Mouse (Mus musculus): ENCODE data around the gene Ccdc85c. TPM values are rescaled to one million over a fixed set of nuclear protein-coding genes. Genes with fewer than 3 reads are reported as not detected.

Gene Ccdc85c
- total and polyA plus RNA-seq, 2 experiments from 2014 or later = 19.9 to 89.6 TPM

GRCm38 (mm10) chr12:108176366-108176765 is 98.9 kb downstream of the Ccdc85c start:
- no peak; the same call in 1 of the 2 replicates for TF ChIP-seq CTCF (IDR thresholded peaks at IDR 0.05)
- ATAC-seq (ENCODE audit: low FRiP score) = no peak
- Histone ChIP-seq H3K9me3 (ENCODE audit: low read length) (no peaks in the 10 kb centered on the region), H3K4me3 (ENCODE audit: low read depth, low read length) (no peak overlapping the region), H3K27ac (ENCODE audit: low read depth, low read length) (no peak overlapping the region), H3K4me1 (ENCODE audit: insufficient read depth, low read length) (0 out of 2 replicates have a peak, but pooled peaks cover 3% of the 10 kb centered on the region), H3K9ac (replicated peaks; ENCODE audit: low read length, poor library complexity, severe bottlenecking) (no peak overlapping the region), H3K27me3 (ENCODE audit: insufficient read depth, low read length) (no peaks in the 10 kb centered on the region), H3K4me2 (ENCODE audit: low read depth, low read length, poor library complexity, severe bottlenecking) (no peak overlapping the region), H3K36me3 (ENCODE audit: insufficient read depth, low read length) (0 out of 2 replicates have a peak, but pooled peaks cover under 1% of the 10 kb centered on the region)
- WGBS = 73% methylated on average over 3 of the region's 3 CpGs
- no peak for DNase-seq (ENCODE audit: low spot score)

GRCm38 (mm10) chr12:108174606-108175505 is 100.4 kb downstream of the Ccdc85c start:
- TF ChIP-seq CTCF (IDR thresholded peaks at IDR 0.05) = no peak
- Histone ChIP-seq H3K27me3 (ENCODE audit: insufficient read depth, low read length) (no peaks in the 10 kb centered on the region), H3K9ac (replicated peaks; ENCODE audit: low read length, poor library complexity, severe bottlenecking) (no peak overlapping the region), H3K4me1 (ENCODE audit: insufficient read depth, low read length) (0 out of 2 replicates have a peak, but pooled peaks cover 3% of the 10 kb centered on the region), H3K4me3 (ENCODE audit: low read depth, low read length) (no peak overlapping the region), H3K36me3 (ENCODE audit: insufficient read depth, low read length) (no peaks in the 10 kb centered on the region), H3K9me3 (ENCODE audit: low read length) (no peaks in the 10 kb centered on the region), H3K27ac (ENCODE audit: low read depth, low read length) (no peak overlapping the region), H3K4me2 (ENCODE audit: low read depth, low read length, poor library complexity, severe bottlenecking) (no peak overlapping the region)
- 79% methylated on average over 8 of the region's 8 CpGs for WGBS
- ATAC-seq (ENCODE audit: low FRiP score) (no peak), DNase-seq (ENCODE audit: low spot score) (no peak)

DNA sequence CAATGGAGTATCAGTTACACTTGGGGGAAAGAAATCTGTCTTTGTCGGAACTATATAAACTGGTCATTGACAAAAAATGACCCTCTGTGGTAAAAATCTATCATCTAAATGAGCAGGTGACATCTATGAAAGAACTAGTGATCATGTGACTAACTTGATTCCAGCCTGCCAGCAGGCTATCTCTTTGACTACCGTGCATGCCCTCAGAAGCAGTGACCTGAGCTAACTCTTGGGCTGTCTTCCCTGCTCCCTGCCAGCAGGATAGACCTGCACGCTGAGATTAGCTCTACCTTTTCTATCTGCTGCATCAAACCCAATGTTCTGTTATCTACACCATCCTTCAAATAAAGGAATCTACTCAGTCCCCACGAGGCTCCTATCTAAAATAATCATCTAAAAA is 102.6 kb downstream of the Ccdc85c start:
- H3K4me1 ChIP-seq (ENCODE audit: insufficient read depth, low read length) = 0 out of 2 replicates have a peak, but pooled peaks cover 3% of the 10 kb centered on the region
- DNase-seq (ENCODE audit: low spot score) = no peak
- H3K9ac ChIP-seq (replicated peaks; ENCODE audit: low read length, poor library complexity, severe bottlenecking) = no peak overlapping the region
- H3K27ac ChIP-seq (ENCODE audit: low read depth, low read length) = no peak overlapping the region
- H3K4me2 ChIP-seq (ENCODE audit: low read depth, low read length, poor library complexity, severe bottlenecking) = no peak overlapping the region
- no peaks in the 10 kb centered on the region for H3K36me3 ChIP-seq (ENCODE audit: insufficient read depth, low read length)
- TF ChIP-seq CTCF (IDR thresholded peaks at IDR 0.05) = no peak
- H3K27me3 ChIP-seq (ENCODE audit: insufficient read depth, low read length) = no peaks in the 10 kb centered on the region
- no peaks in the 10 kb centered on the region for H3K9me3 ChIP-seq (ENCODE audit: low read length)
- no peak overlapping the region for H3K4me3 ChIP-seq (ENCODE audit: low read depth, low read length)
- WGBS = 64% methylated on average over 4 of the region's 4 CpGs
- no peak for ATAC-seq (ENCODE audit: low FRiP score)

- TF ChIP-seq CTCF (IDR thresholded peaks at IDR 0.05) = no peak
- no peaks in the 10 kb centered on the region for H3K9me3 ChIP-seq (ENCODE audit: low read length)
- no peaks in the 10 kb centered on the region for H3K36me3 ChIP-seq (ENCODE audit: insufficient read depth, low read length)
- no peak overlapping the region for H3K4me2 ChIP-seq (ENCODE audit: low read depth, low read length, poor library complexity, severe bottlenecking)
- ATAC-seq (ENCODE audit: low FRiP score) (no peak), DNase-seq (ENCODE audit: low spot score) (peak; percentile 6)
- no peak overlapping the region for H3K4me3 ChIP-seq (ENCODE audit: low read depth, low read length)
- no peaks in the 10 kb centered on the region for H3K4me1 ChIP-seq (ENCODE audit: insufficient read depth, low read length)
- H3K27ac ChIP-seq (ENCODE audit: low read depth, low read length) = no peak overlapping the region
- H3K27me3 ChIP-seq (ENCODE audit: insufficient read depth, low read length) = no peaks in the 10 kb centered on the region
- no peak overlapping the region for H3K9ac ChIP-seq (replicated peaks; ENCODE audit: low read length, poor library complexity, severe bottlenecking)
Measured at GRCm38 (mm10) chr12:108171336-108171735, 103.9 kb downstream of the Ccdc85c start.

- Histone ChIP-seq H3K27me3 (ENCODE audit: insufficient read depth, low read length) (no peaks in the 10 kb centered on the region), H3K4me3 (ENCODE audit: low read depth, low read length) (no peak overlapping the region), H3K27ac (ENCODE audit: low read depth, low read length) (no peak overlapping the region), H3K36me3 (ENCODE audit: insufficient read depth, low read length) (no peaks in the 10 kb centered on the region), H3K4me2 (ENCODE audit: low read depth, low read length, poor library complexity, severe bottlenecking) (no peak overlapping the region), H3K4me1 (ENCODE audit: insufficient read depth, low read length) (no peaks in the 10 kb centered on the region), H3K9ac (replicated peaks; ENCODE audit: low read length, poor library complexity, severe bottlenecking) (no peak overlapping the region), H3K9me3 (ENCODE audit: low read length) (no peaks in the 10 kb centered on the region)
- 81% methylated on average over 3 of the region's 3 CpGs for WGBS
- DNase-seq (ENCODE audit: low spot score) = no peak
- no peak for TF ChIP-seq CTCF (IDR thresholded peaks at IDR 0.05)
- no peak for ATAC-seq (ENCODE audit: low FRiP score)
Measured at GRCm38 (mm10) chr12:108170467-108170866, 104.8 kb downstream of the Ccdc85c start.

GRCm38 (mm10) chr12:108168909-108169308 is 106.3 kb downstream of the Ccdc85c start:
- Histone ChIP-seq H3K36me3 (ENCODE audit: insufficient read depth, low read length) (no peaks in the 10 kb centered on the region), H3K4me1 (ENCODE audit: insufficient read depth, low read length) (no peaks in the 10 kb centered on the region), H3K9ac (replicated peaks; ENCODE audit: low read length, poor library complexity, severe bottlenecking) (no peak overlapping the region), H3K27ac (ENCODE audit: low read depth, low read length) (no peak overlapping the region), H3K9me3 (ENCODE audit: low read length) (no peaks in the 10 kb centered on the region), H3K27me3 (ENCODE audit: insufficient read depth, low read length) (no peaks in the 10 kb centered on the region), H3K4me2 (ENCODE audit: low read depth, low read length, poor library complexity, severe bottlenecking) (no peak overlapping the region), H3K4me3 (ENCODE audit: low read depth, low read length) (no peak overlapping the region)
- no peak for DNase-seq (ENCODE audit: low spot score)
- no peak for TF ChIP-seq CTCF (IDR thresholded peaks at IDR 0.05)
- WGBS = 83% methylated on average over 3 of the region's 3 CpGs
- no peak for ATAC-seq (ENCODE audit: low FRiP score)
